Mouse (Mus musculus) CH12.LX (cell line): Measurements from ENCODE around the gene Sult5a1. TPM values are rescaled to one million over a fixed set of nuclear protein-coding genes. Genes with fewer than 3 reads are reported as not detected.

Experiments used
- RAD21 ChIP-seq: IDR thresholded peaks from 2 replicates; pipeline ENCODE4 v1.6.1; 2011; ENCODE audit warnings: low read depth, mild to moderate bottlenecking, low read length, improper control_type of control experiment, moderate library complexity
- polyA plus RNA-seq: library from polyadenylated mRNA; unstranded; fragments of >175 nt; gene quantifications from 2 replicates; pipeline ENCODE4 v1.2.1, GENCODE M21; 2012; ENCODE audit warnings: low read depth; ENCODE audit not compliant: insufficient read length
- total RNA-seq, 2 experiments: library from RNA; depleted of rRNA; stranded (reverse); fragments of 300-350 nt in 1 of 2; fragments of >200 nt in 1 of 2; gene quantifications; 2 replicates each; pipeline ENCODE4 v1.2.3; 2012 to 2014

Gene Sult5a1
- total and polyA plus RNA-seq, 3 experiments = 0.68 TPM; not detected in 2

DNA sequence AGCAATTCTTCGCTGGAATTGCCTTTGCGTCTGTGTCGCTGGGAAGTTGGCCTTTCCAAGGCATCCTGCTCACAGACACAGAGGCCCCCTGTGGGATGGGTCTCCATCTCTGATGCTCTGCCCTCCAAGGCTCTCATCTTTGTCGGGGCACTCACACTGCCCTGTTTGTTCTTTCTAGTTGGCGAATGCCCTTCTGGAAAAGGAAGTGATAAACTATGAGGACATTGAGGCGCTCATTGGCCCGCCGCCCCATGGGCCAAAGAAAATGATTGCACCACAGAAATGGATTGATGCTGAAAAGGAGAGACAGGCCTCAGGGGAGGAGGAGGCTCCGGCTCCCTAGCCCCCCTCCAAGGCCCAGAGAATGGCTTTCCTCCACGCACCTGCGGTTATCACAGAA is 60.9 kb downstream of the Sult5a1 start (continued):
- no peak for TF ChIP-seq RAD21

Other genes starting within 250 kb of the Sult5a1 start
- gene Ankrd11, start 116.0 kb downstream of the Sult5a1 start, total RNA-seq (2012; rRNA removed) = 51.1 and 60.7 TPM in 2 replicates
- gene Ankrd11, start 116.0 kb downstream of the Sult5a1 start, total RNA-seq (2014; rRNA removed) = 37.4 and 37.7 TPM in 2 replicates
- 74.1 and 74.9 TPM in 2 replicates for gene Ankrd11, start 116.0 kb downstream of the Sult5a1 start, polyA plus RNA-seq
- 32.8 and 35.2 TPM in 2 replicates for gene Spg7, start 95.4 kb downstream of the Sult5a1 start, total RNA-seq (2012; rRNA removed)
- gene Spg7, start 95.4 kb downstream of the Sult5a1 start, total RNA-seq (2014; rRNA removed) = 20.8 and 21.2 TPM in 2 replicates
- gene Spg7, start 95.4 kb downstream of the Sult5a1 start, polyA plus RNA-seq = 26.1 and 35.8 TPM in 2 replicates
- gene Rpl13, start 56.0 kb downstream of the Sult5a1 start, total RNA-seq (2012; rRNA removed) = 3,361 and 3,721 TPM in 2 replicates
- 2,646 and 2,709 TPM in 2 replicates for gene Rpl13, start 56.0 kb downstream of the Sult5a1 start, total RNA-seq (2014; rRNA removed)
- gene Rpl13, start 56.0 kb downstream of the Sult5a1 start, polyA plus RNA-seq = 973 and 1,610 TPM in 2 replicates
- gene Cpne7, start 40.9 kb downstream of the Sult5a1 start, total RNA-seq (2012; rRNA removed) = 0.08 TPM in 1 of 2 replicates, not detected in the other
- gene Cpne7, start 40.9 kb downstream of the Sult5a1 start, total RNA-seq (2014; rRNA removed) = not detected in 2 replicates
- not detected in 2 replicates for gene Cpne7, start 40.9 kb downstream of the Sult5a1 start, polyA plus RNA-seq
- gene Dpep1, start 27.9 kb upstream of the Sult5a1 start, total RNA-seq (2012; rRNA removed) = not detected in 2 replicates
- gene Dpep1, start 27.9 kb upstream of the Sult5a1 start, total RNA-seq (2014; rRNA removed) = not detected in 2 replicates
- not detected in 2 replicates for gene Dpep1, start 27.9 kb upstream of the Sult5a1 start, polyA plus RNA-seq
- gene Chmp1a, start 54.4 kb upstream of the Sult5a1 start, total RNA-seq (2012; rRNA removed) = 69.5 and 103 TPM in 2 replicates
- gene Chmp1a, start 54.4 kb upstream of the Sult5a1 start, total RNA-seq (2014; rRNA removed) = 80.8 and 83.2 TPM in 2 replicates
- 67.0 and 67.5 TPM in 2 replicates for gene Chmp1a, start 54.4 kb upstream of the Sult5a1 start, polyA plus RNA-seq
- gene Spata33, start 54.5 kb upstream of the Sult5a1 start, total RNA-seq (2012; rRNA removed) = 0.38 and 0.46 TPM in 2 replicates
- 0.35 and 0.36 TPM in 2 replicates for gene Spata33, start 54.5 kb upstream of the Sult5a1 start, total RNA-seq (2014; rRNA removed)
- gene Spata33, start 54.5 kb upstream of the Sult5a1 start, polyA plus RNA-seq = 0.41 and 0.44 TPM in 2 replicates
- gene Cdk10, start 66.5 kb upstream of the Sult5a1 start, total RNA-seq (2012; rRNA removed) = 33.7 and 35.7 TPM in 2 replicates
- 24.8 and 28.6 TPM in 2 replicates for gene Cdk10, start 66.5 kb upstream of the Sult5a1 start, total RNA-seq (2014; rRNA removed)
- gene Cdk10, start 66.5 kb upstream of the Sult5a1 start, polyA plus RNA-seq = 33.9 and 38.0 TPM in 2 replicates
- gene Spata2l, start 77.9 kb upstream of the Sult5a1 start, total RNA-seq (2012; rRNA removed) = 2.1 and 2.3 TPM in 2 replicates
- 0.63 and 0.95 TPM in 2 replicates for gene Spata2l, start 77.9 kb upstream of the Sult5a1 start, total RNA-seq (2014; rRNA removed)
- gene Spata2l, start 77.9 kb upstream of the Sult5a1 start, polyA plus RNA-seq = 1.4 and 1.9 TPM in 2 replicates
- gene Zfp276, start 95.9 kb upstream of the Sult5a1 start, total RNA-seq (2012; rRNA removed) = 9.6 and 10.2 TPM in 2 replicates
- 5.5 and 5.9 TPM in 2 replicates for gene Zfp276, start 95.9 kb upstream of the Sult5a1 start, total RNA-seq (2014; rRNA removed)
- gene Zfp276, start 95.9 kb upstream of the Sult5a1 start, polyA plus RNA-seq = 8.7 and 9.2 TPM in 2 replicates
- gene Vps9d1, start 96.0 kb upstream of the Sult5a1 start, total RNA-seq (2012; rRNA removed) = 5.2 and 5.5 TPM in 2 replicates
- 2.8 and 3.1 TPM in 2 replicates for gene Vps9d1, start 96.0 kb upstream of the Sult5a1 start, total RNA-seq (2014; rRNA removed)
- 6.3 and 9.7 TPM in 2 replicates for gene Vps9d1, start 96.0 kb upstream of the Sult5a1 start, polyA plus RNA-seq
- 39.2 and 50.7 TPM in 2 replicates for gene Fanca, start 160.3 kb upstream of the Sult5a1 start, total RNA-seq (2012; rRNA removed)
- 21.9 and 26.7 TPM in 2 replicates for gene Fanca, start 160.3 kb upstream of the Sult5a1 start, total RNA-seq (2014; rRNA removed)
- 57.8 and 60.6 TPM in 2 replicates for gene Fanca, start 160.3 kb upstream of the Sult5a1 start, polyA plus RNA-seq
- 2.3 and 2.9 TPM in 2 replicates for gene Spire2, start 174.4 kb upstream of the Sult5a1 start, total RNA-seq (2012; rRNA removed)
- gene Spire2, start 174.4 kb upstream of the Sult5a1 start, total RNA-seq (2014; rRNA removed) = 0.96 and 1.1 TPM in 2 replicates
- gene Spire2, start 174.4 kb upstream of the Sult5a1 start, polyA plus RNA-seq = 2.3 and 2.6 TPM in 2 replicates
- gene Tcf25, start 215.4 kb upstream of the Sult5a1 start, total RNA-seq (2012; rRNA removed) = 142 and 168 TPM in 2 replicates
- gene Tcf25, start 215.4 kb upstream of the Sult5a1 start, total RNA-seq (2014; rRNA removed) = 204 and 207 TPM in 2 replicates
- gene Tcf25, start 215.4 kb upstream of the Sult5a1 start, polyA plus RNA-seq = 393 and 396 TPM in 2 replicates
- 0.04 TPM in 1 of 2 replicates, not detected in the other for gene Mc1r, start 248.8 kb upstream of the Sult5a1 start, total RNA-seq (2012; rRNA removed)
- not detected in 2 replicates for gene Mc1r, start 248.8 kb upstream of the Sult5a1 start, total RNA-seq (2014; rRNA removed)
- 0.07 TPM in 1 of 2 replicates, not detected in the other for gene Mc1r, start 248.8 kb upstream of the Sult5a1 start, polyA plus RNA-seq